Mouse (Mus musculus): Measurements from ENCODE around the gene Gm4141.
"Not testable (repeated sequence)": the region's sequence is repeated elsewhere in the genome, so short reads cannot be mapped to it uniquely, and the experiment has no call there.

Gene Gm4141

DNA sequence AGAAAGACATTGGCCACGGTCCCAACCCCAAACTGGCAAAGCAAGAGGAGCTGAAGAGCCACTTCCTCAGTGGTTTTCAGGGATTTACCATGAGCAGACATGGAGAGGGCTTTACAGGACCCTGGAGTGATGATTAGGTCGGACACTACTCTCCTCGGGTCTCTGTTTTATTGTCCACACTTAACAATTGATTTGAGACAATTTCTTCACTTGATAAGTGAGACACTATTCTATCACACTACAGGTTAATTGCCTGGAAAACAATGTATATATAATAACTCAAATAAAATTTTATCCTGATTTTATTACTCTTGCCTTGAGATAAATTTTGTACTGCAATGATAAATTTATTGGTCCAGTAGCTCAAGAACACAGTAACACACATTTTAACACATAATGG lies at the start of gene Gm4141:
Gene Gm4141 (minus strand): TSS at position 101 of the 400 bp plus-strand sequence.
- not testable (repeated sequence) for DNase-seq

DNA sequence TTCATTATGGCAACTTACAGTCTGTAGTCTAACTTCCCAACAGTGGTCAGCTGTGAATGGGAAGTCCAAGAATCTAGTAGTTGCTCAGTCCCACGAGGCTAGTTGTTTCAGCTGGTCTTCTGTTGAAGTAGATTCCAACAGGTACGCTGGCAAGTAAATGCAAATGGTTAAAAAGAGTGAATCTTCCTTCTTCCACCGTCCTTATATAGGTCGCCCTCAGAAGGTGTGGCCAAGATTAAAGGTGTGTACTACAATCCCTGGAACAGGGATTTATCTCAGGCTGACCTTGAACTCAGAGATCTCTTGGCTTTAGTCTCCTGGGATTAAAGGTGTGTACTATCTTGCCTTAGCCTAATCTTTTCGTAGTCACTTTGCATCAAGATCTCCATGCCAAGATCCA lies 22.9 kb upstream of the Gm4141 start, which contains the start of gene Gm4513:
Gene Gm4513 (minus strand): TSS at position 101 of the 400 bp plus-strand sequence.
- DNase-seq, result not testable (repeated sequence)

DNA sequence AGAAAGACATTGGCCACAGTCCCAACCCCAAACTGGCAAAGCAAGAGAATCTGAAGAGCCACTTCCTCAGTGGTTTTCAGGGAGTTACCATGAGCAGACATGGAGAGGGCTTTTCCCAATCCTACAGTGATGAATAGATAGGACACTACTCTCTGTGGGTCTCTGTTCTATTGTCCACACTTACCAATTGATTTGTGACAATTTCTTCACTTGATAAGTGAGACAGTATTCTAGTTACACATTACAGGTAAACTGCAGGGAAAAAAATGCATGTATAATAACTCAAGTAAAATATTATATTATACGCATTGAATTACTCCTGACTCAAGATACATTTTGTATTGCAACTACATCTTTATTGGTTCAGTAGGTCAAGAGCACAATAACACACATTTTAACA lies 30.4 kb downstream of the Gm4141 start, which contains the start of gene Gm5726:
Gene Gm5726 (minus strand): TSS at position 101 of the 400 bp plus-strand sequence.
- DNase-seq, result not testable (repeated sequence)

DNA sequence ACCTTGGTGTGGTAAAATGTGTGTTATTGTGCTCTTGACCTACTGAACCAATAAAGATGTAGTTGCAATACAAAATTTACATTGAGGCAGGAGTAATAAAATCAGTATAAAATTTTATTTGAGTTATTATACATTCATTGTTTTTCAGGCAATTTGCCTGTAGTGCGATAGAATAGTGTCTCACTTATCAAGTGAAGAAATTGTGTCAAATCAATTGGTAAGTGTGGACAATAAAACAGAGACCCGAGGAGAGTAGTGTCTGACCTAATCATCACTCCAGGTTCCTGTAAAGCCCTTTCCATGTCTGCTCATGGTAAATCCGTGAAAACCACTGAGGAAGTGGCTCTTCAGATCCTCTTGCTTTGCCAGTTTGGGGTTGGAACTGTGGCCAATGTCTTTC lies 42.5 kb downstream of the Gm4141 start, which contains the start of gene Vmn1r104:
Gene Vmn1r104 (plus strand): TSS at position 301 of the 400 bp plus-strand sequence.
- DNase-seq, result not testable (repeated sequence)

Measured in retina, postnatal 1 day (tissue).